Mouse (Mus musculus) midbrain, embryonic 10.5 days (tissue): ENCODE data around the gene Rnf214. TPM values are rescaled to one million over a fixed set of nuclear protein-coding genes. Genes with fewer than 3 reads are reported as not detected.

Experiments used
- DNase-seq: peaks from one replicate; pipeline ENCODE4 v3.0.0-alpha.2; 2017; ENCODE audit warnings: low spot score
- H3K27ac ChIP-seq: fragments of 300-500 bp; sonication (generic); replicated peaks from 2 replicates; pipeline ENCODE4 v1.5.1; 2016; ENCODE audit warnings: mild to moderate bottlenecking
- H3K27me3 ChIP-seq: fragments of 300-500 bp; sonication (generic); 2 replicates; pipeline ENCODE4 v1.6.1; 2016; ENCODE audit warnings: low read depth, mild to moderate bottlenecking; ENCODE audit not compliant: poor library complexity, severe bottlenecking
- H3K36me3 ChIP-seq: fragments of 300-500 bp; sonication (generic); 2 replicates; pipeline ENCODE4 v1.6.1; 2016; ENCODE audit warnings: mild to moderate bottlenecking, moderate library complexity
- H3K4me1 ChIP-seq: fragments of 300-500 bp; sonication (generic); 2 replicates; pipeline ENCODE4 v1.6.1; 2016
- H3K4me3 ChIP-seq: fragments of 300-500 bp; sonication (generic); 2 replicates; pipeline ENCODE4 v1.5.1; 2016; ENCODE audit warnings: mild to moderate bottlenecking, moderate library complexity
- H3K9me3 ChIP-seq: fragments of 300-500 bp; sonication (generic); replicated peaks from 2 replicates; pipeline ENCODE4 v1.6.1; 2016; ENCODE audit warnings: mild to moderate bottlenecking
- WGBS: fragments of 180-500 bp; shearing (Covaris S2); methylation state at CpG from one replicate; pipeline ENCODE4 v1.1.7; 2016; 5-methylcytosine and 5-hydroxymethylcytosine counted together
- polyA plus RNA-seq: library from polyadenylated mRNA; unstranded; fragments of >200 nt; fragmentation: Nextera tagmentation; extraction: Ambion mirVana; gene quantifications from 2 replicates; pipeline ENCODE4 v1.2.1, GENCODE M21; 2016

Rnf214 gene
- polyA plus RNA-seq, 1 experiment from 2014 or later, result 70.2 TPM

- Histone ChIP-seq H3K36me3 (peaks cover 89% of the 10 kb centered on the region), H3K27me3 (no peaks in the 10 kb centered on the region), H3K9me3 (no peaks in the 10 kb centered on the region), H3K4me3 (no peak overlapping the region), H3K4me1 (no peaks in the 10 kb centered on the region; the same call in 1 of the 2 replicates), H3K27ac (no peak overlapping the region)
- no peak for DNase-seq
- 88% methylated on average over 8 of the region's 8 CpGs for WGBS
Measured at GRCm38 (mm10) chr9:45943628-45944505, 37.2 kb upstream of the Rnf214 start.

- Histone ChIP-seq H3K36me3 (peaks cover 89% of the 10 kb centered on the region), H3K27me3 (no peaks in the 10 kb centered on the region), H3K4me3 (no peak overlapping the region), H3K27ac (no peak overlapping the region), H3K9me3 (no peaks in the 10 kb centered on the region), H3K4me1 (no peaks in the 10 kb centered on the region; the same call in 1 of the 2 replicates)
- 90% methylated on average over 8 of the region's 8 CpGs for WGBS
- no peak for DNase-seq
Measured at GRCm38 (mm10) chr9:45942916-45943315, 36.2 kb upstream of the Rnf214 start.

GRCm38 (mm10) chr9:45942464-45942863 is 35.8 kb upstream of the Rnf214 start:
- Histone ChIP-seq H3K27ac (no peak overlapping the region), H3K9me3 (no peaks in the 10 kb centered on the region), H3K4me1 (no peaks in the 10 kb centered on the region; the same call in 1 of the 2 replicates), H3K36me3 (peaks cover 86% of the 10 kb centered on the region), H3K4me3 (no peak overlapping the region), H3K27me3 (no peaks in the 10 kb centered on the region)
- no peak for DNase-seq
- 88% methylated on average over 16 of the region's 16 CpGs for WGBS

- 59% methylated on average over 18 of the region's 18 CpGs for WGBS
- DNase-seq, result peak; percentile 28
- H3K36me3 ChIP-seq, result peaks cover 76% of the 10 kb centered on the region
Measured at GRCm38 (mm10) chr9:45941329-45941888, 34.7 kb upstream of the Rnf214 start.

GRCm38 (mm10) chr9:45939794-45940193 is 33.1 kb upstream of the Rnf214 start:
- Histone ChIP-seq H3K9me3 (no peaks in the 10 kb centered on the region), H3K27me3 (peaks cover 11% of the 10 kb centered on the region), H3K4me3 (no peak overlapping the region), H3K4me1 (peaks cover 12% of the 10 kb centered on the region), H3K36me3 (peaks cover 60% of the 10 kb centered on the region), H3K27ac (no peak overlapping the region)
- 95% methylated on average over 6 of the region's 6 CpGs for WGBS
- no peak for DNase-seq

More at GRCm38 (mm10) chr9:45941329-45941888, 34.7 kb upstream of the Rnf214 start:
- H3K9me3 ChIP-seq, result no peaks in the 10 kb centered on the region
- H3K27ac ChIP-seq, result no peak overlapping the region
- H3K4me1 ChIP-seq, result peaks cover under 1% of the 10 kb centered on the region; the same call in 1 of the 2 replicates
- H3K4me3 ChIP-seq, result no peak overlapping the region
- H3K27me3 ChIP-seq, result peaks cover 1% of the 10 kb centered on the region; the same call in 1 of the 2 replicates

- Histone ChIP-seq H3K4me1 (peaks cover 12% of the 10 kb centered on the region), H3K27ac (no peak overlapping the region), H3K4me3 (no peak overlapping the region), H3K9me3 (no peaks in the 10 kb centered on the region), H3K36me3 (peaks cover 53% of the 10 kb centered on the region), H3K27me3 (peaks cover 11% of the 10 kb centered on the region)
- DNase-seq, result no peak
- WGBS, result 92% methylated on average over 15 of the region's 15 CpGs
Measured at GRCm38 (mm10) chr9:45938952-45939637, 32.4 kb upstream of the Rnf214 start.

- WGBS, result 93% methylated on average over 8 of the region's 8 CpGs
- Histone ChIP-seq H3K4me1 (peaks cover 12% of the 10 kb centered on the region), H3K4me3 (no peak overlapping the region), H3K36me3 (peaks cover 43% of the 10 kb centered on the region), H3K27me3 (peaks cover 11% of the 10 kb centered on the region), H3K27ac (no peak overlapping the region), H3K9me3 (no peaks in the 10 kb centered on the region)
- DNase-seq, result no peak
Measured at GRCm38 (mm10) chr9:45938088-45938487, 31.4 kb upstream of the Rnf214 start.

- Histone ChIP-seq H3K27ac (no peak overlapping the region), H3K27me3 (peaks cover 11% of the 10 kb centered on the region), H3K9me3 (no peaks in the 10 kb centered on the region), H3K4me1 (peaks cover 16% of the 10 kb centered on the region), H3K4me3 (no peak overlapping the region), H3K36me3 (peaks cover 31% of the 10 kb centered on the region)
- WGBS, result 22% methylated on average over 3 of the region's 3 CpGs
- DNase-seq, result peak; percentile 50
Measured at GRCm38 (mm10) chr9:45936883-45937282, 30.2 kb upstream of the Rnf214 start.

- H3K4me1 ChIP-seq, result peaks cover 16% of the 10 kb centered on the region
- H3K27me3 ChIP-seq, result peaks cover 11% of the 10 kb centered on the region
- H3K27ac ChIP-seq, result peak within 1 kb of the TSS; percentile 71
- H3K9me3 ChIP-seq, result no peaks in the 10 kb centered on the region
- 16% methylated on average over 21 of the region's 21 CpGs for WGBS
- H3K36me3 ChIP-seq, result peaks cover 25% of the 10 kb centered on the region
- H3K4me3 ChIP-seq, result peak within 1 kb of the TSS; percentile 44
- peak; percentile 52 for DNase-seq
Measured at GRCm38 (mm10) chr9:45935628-45936210, 29.0 kb upstream of the Rnf214 start, which contains the start of gene Tagln. Tagln (minus strand) TSS chr9:45936058.

- no peak overlapping the region for H3K4me3 ChIP-seq
- 88% methylated on average over 11 of the region's 11 CpGs for WGBS
- H3K27me3 ChIP-seq, result peaks cover 11% of the 10 kb centered on the region
- no peak for DNase-seq
- peaks cover 33% of the 10 kb centered on the region for H3K36me3 ChIP-seq
- no peak overlapping the region for H3K27ac ChIP-seq
- H3K9me3 ChIP-seq, result no peaks in the 10 kb centered on the region
- H3K4me1 ChIP-seq, result peaks cover 16% of the 10 kb centered on the region
Measured at GRCm38 (mm10) chr9:45932571-45933415, 26.1 kb upstream of the Rnf214 start.

- Histone ChIP-seq H3K27me3 (peaks cover 11% of the 10 kb centered on the region), H3K36me3 (peaks cover 41% of the 10 kb centered on the region), H3K27ac (no peak overlapping the region), H3K9me3 (no peaks in the 10 kb centered on the region), H3K4me1 (peaks cover 16% of the 10 kb centered on the region), H3K4me3 (no peak overlapping the region)
- 72% methylated on average over 1 of the region's 1 CpGs for WGBS
- no peak for DNase-seq
Measured at GRCm38 (mm10) chr9:45931958-45932357, 25.2 kb upstream of the Rnf214 start.
